10 mouse cellular contexts compared by ENCODE assay signal in the genomic region with DNA sequence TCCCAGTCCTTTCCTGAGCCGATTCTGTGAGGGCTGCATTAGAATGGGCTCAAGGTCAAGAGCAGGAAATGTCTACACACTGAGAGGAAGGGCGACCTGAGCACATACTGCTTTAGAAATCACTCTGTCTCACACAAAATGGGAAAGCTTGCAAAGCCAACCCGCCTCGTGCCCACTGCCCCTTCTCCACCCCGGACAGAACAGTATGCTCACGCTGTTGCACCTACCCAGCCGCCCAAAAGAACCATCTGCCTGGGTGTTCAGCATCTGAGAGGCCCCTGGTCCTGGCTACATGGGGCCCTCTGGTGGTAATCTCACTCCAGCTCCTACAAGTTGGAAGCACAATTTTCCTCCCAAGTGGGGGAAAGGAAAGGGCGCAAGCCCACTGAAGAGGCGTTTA. TPM values are rescaled to one million over a fixed set of nuclear protein-coding genes. Genes with fewer than 3 reads are reported as not detected.
DNase-seq lines count a peak whose midpoint lies in the region; ATAC-seq lines count a peak whose summit lies in the region.
"Had no signal": no experiment of that assay in that cellular context is flagged by ENCODE, and none has a peak within 500 bp of the region (broad histone marks: within the 10 kb centered on the region; RNA-seq: fewer than 3 reads in every experiment).

No protein-coding gene starts in this region.

- peak; percentile 76 for ATAC-seq in cerebellum, adult (ENCODE audit: insufficient number of reproducible peaks, low FRiP score, low TSS enrichment)
- ATAC-seq in forebrain, embryonic 14.5 days, result peak; percentile 90

- no peak overlapping the region for H3K27ac ChIP-seq in forebrain, embryonic 14.5 days (ENCODE audit: low read depth, low read length)
- H3K27ac ChIP-seq in midbrain, embryonic 10.5 days (replicated peaks), result no peak overlapping the region

- peaks cover 3% of the 10 kb centered on the region; the same call in 1 of the 2 replicates for H3K4me1 ChIP-seq in forebrain, embryonic 14.5 days (ENCODE audit: control insufficient read depth, insufficient read depth, low read length)
- 0 out of 2 replicates have a peak, but pooled peaks cover 4% of the 10 kb centered on the region for H3K4me1 ChIP-seq in midbrain, embryonic 10.5 days

- no peaks in the 10 kb centered on the region for H3K27me3 ChIP-seq in forebrain, embryonic 14.5 days (replicated peaks; ENCODE audit: control insufficient read depth, insufficient read depth, low read length)
- H3K27me3 ChIP-seq in midbrain, embryonic 10.5 days (ENCODE audit: low read depth, poor library complexity, severe bottlenecking), result no peaks in the 10 kb centered on the region

- 36% methylated on average over 9 of the region's 9 CpGs for WGBS in forebrain, embryonic 14.5 days
- 33% methylated on average over 9 of the region's 9 CpGs for WGBS in midbrain, embryonic 10.5 days

- H3K9ac ChIP-seq in forebrain, embryonic 14.5 days (ENCODE audit: low read length), result no peak overlapping the region

- peak; percentile 22 for DNase-seq in gastrocnemius, postnatal 10 days
- DNase-seq in gastrocnemius, adult 8-10 months (ENCODE audit: low spot score in 2 of 2), result no peak
- DNase-seq in forebrain, embryonic 14.5 days (ENCODE audit: low spot score), result peak; percentile 83
- DNase-seq in kidney, postnatal 10 days, result peak; percentile 62
- DNase-seq in midbrain, embryonic 10.5 days (ENCODE audit: low spot score), result peak; percentile 53
- peak; percentile 59 for DNase-seq in testis, postnatal 10 days (ENCODE audit: low spot score)
- no peak for DNase-seq in natural killer cell, adult 2 months (ENCODE audit: low spot score in 2 of 2)

- H3K4me3 ChIP-seq in forebrain, embryonic 14.5 days (ENCODE audit: low read depth, low read length), result no peak overlapping the region
- H3K4me3 ChIP-seq in midbrain, embryonic 10.5 days, result no peak overlapping the region

- peaks cover 21% of the 10 kb centered on the region for H3K36me3 ChIP-seq in forebrain, embryonic 14.5 days (ENCODE audit: control insufficient read depth, insufficient read depth, low read length)
- H3K36me3 ChIP-seq in midbrain, embryonic 10.5 days, result peaks cover 18% of the 10 kb centered on the region

- no peaks in the 10 kb centered on the region for H3K9me3 ChIP-seq in forebrain, embryonic 14.5 days (replicated peaks; ENCODE audit: control insufficient read depth, low read length)
- H3K9me3 ChIP-seq in midbrain, embryonic 10.5 days (replicated peaks), result peaks cover 5% of the 10 kb centered on the region; the same call in 1 of the 2 replicates

- H3K4me2 ChIP-seq in forebrain, embryonic 14.5 days (ENCODE audit: low read length), result no peak overlapping the region

RNA-seq across cellular contexts. Expression of a gene that starts 26.6 kb away (rescaled TPM):
- 1 to 10 TPM; 6.0 to 7.0 TPM for total RNA-seq in gastrocnemius, postnatal 10 days (2021)
- total RNA-seq in gastrocnemius, adult 8-10 months (2022), result 1 to 10 TPM in 2 of 4 experiments, under 1 TPM in 2; 0.35 to 3.1 (median 1.3) TPM
- polyA plus RNA-seq in forebrain, embryonic 14.5 days (2014; fragmentation: Nextera tagmentation; extraction: Ambion mirVana), result 26.0 and 35.2 TPM in 2 replicates
- polyA plus RNA-seq in midbrain, embryonic 10.5 days (2016; fragmentation: Nextera tagmentation; extraction: Ambion mirVana), result 2.2 and 3.6 TPM in 2 replicates
- total RNA-seq: liver, adult 2 months had no signal
- polyA plus RNA-seq: C2C12; liver, adult 2 months had no signal

RNA-seq across cellular contexts. Expression of a gene that starts 46.2 kb away (rescaled TPM):
- 1 to 10 TPM; 2.7 to 4.4 TPM for total RNA-seq in gastrocnemius, postnatal 10 days (2021)
- total RNA-seq in gastrocnemius, adult 8-10 months (2022), result 1 to 10 TPM in 3 of 4 experiments, under 1 TPM in 1; 0.90 to 4.0 (median 2.9) TPM
- 2.3 and 2.9 TPM in 2 replicates for polyA plus RNA-seq in forebrain, embryonic 14.5 days (2014; fragmentation: Nextera tagmentation; extraction: Ambion mirVana)
- 5.8 and 6.0 TPM in 2 replicates for polyA plus RNA-seq in midbrain, embryonic 10.5 days (2016; fragmentation: Nextera tagmentation; extraction: Ambion mirVana)
- polyA plus RNA-seq: C2C12; liver, adult 2 months had no signal

Comparison
In these comparisons a context has a peak if more than half of its experiments do, and no peak if none do; other contexts are left out.
1. DNase-seq: peak in gastrocnemius, postnatal 10 days (single experiment), forebrain, embryonic 14.5 days (single experiment), kidney, postnatal 10 days (single experiment), midbrain, embryonic 10.5 days (single experiment) and testis, postnatal 10 days (single experiment); none in gastrocnemius, adult 8-10 months (0 of 2) and natural killer cell, adult 2 months (0 of 2).